13 mouse cellular contexts compared by ENCODE assay signal in the genomic region with DNA sequence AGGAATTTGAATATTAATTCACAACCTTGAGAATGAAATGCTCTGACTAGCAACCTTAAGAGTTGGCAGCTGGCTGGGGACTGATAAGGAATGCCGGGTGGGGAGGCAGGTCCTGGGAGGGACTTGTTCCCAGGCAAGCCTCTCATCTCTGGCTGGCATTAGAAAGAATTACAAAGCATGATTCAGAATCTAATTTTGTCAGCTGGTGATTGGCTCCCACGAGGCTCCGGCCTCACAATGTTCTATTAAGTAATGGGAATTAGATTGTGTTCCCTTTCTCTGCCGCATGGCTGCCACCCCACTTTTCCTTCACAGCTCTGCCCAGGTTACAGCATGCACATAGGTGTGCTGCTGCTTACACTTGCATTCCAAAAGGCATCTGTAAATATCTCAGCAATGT.
A peak's percentile ranks its signal among the peaks of the same experiment; 100 is the strongest.
DNase-seq lines count a peak whose midpoint lies in the region; ATAC-seq lines count a peak whose summit lies in the region.
"Had no signal": no experiment of that assay in that cellular context is flagged by ENCODE, and none has a peak within 500 bp of the region (broad histone marks: within the 10 kb centered on the region; RNA-seq: fewer than 3 reads in every experiment).

No protein-coding gene starts in this region.

- no peaks in the 10 kb centered on the region for H3K36me3 ChIP-seq in hindbrain, embryonic 11.5 days (ENCODE audit: control insufficient read depth, insufficient read depth, low read length)
- H3K36me3 ChIP-seq in hindbrain, embryonic 16.5 days (ENCODE audit: control insufficient read depth, insufficient read depth, low read length): no peaks in the 10 kb centered on the region
- no peaks in the 10 kb centered on the region for H3K36me3 ChIP-seq in heart, embryonic 13.5 days
- H3K36me3 ChIP-seq in midbrain, embryonic 12.5 days: no peaks in the 10 kb centered on the region
- H3K36me3 ChIP-seq: liver, embryonic 15.5 days; neural tube, embryonic 12.5 days had no signal

- no peaks in the 10 kb centered on the region for H3K4me1 ChIP-seq in hindbrain, embryonic 11.5 days (replicated peaks; ENCODE audit: control insufficient read depth, insufficient read depth, low read length)
- no peaks in the 10 kb centered on the region for H3K4me1 ChIP-seq in hindbrain, embryonic 16.5 days (ENCODE audit: control insufficient read depth, insufficient read depth, low read depth, low read length)
- peaks cover 21% of the 10 kb centered on the region for H3K4me1 ChIP-seq in heart, embryonic 13.5 days
- H3K4me1 ChIP-seq in midbrain, embryonic 12.5 days: 0 out of 2 replicates have a peak, but pooled peaks cover 5% of the 10 kb centered on the region
- H3K4me1 ChIP-seq: liver, embryonic 15.5 days; neural tube, embryonic 12.5 days had no signal

- peak; percentile 72 for ATAC-seq in hindbrain, embryonic 11.5 days (ENCODE audit: low FRiP score)
- no peak for ATAC-seq in hindbrain, embryonic 16.5 days
- no peak for ATAC-seq in heart, embryonic 13.5 days (ENCODE audit: extremely low read depth, insufficient number of reproducible peaks, low FRiP score, low TSS enrichment)
- ATAC-seq in midbrain, embryonic 12.5 days (ENCODE audit: low FRiP score, low read depth): peak; percentile 89
- no peak for ATAC-seq in megakaryocyte, adult 5-6 weeks (ENCODE audit: poor library complexity, severe bottlenecking)

- WGBS in hindbrain, embryonic 11.5 days: 52% methylated on average over 4 of the region's 4 CpGs
- 42% methylated on average over 4 of the region's 4 CpGs for WGBS in hindbrain, embryonic 16.5 days
- WGBS in heart, embryonic 13.5 days: 12% methylated on average over 4 of the region's 4 CpGs
- 35% methylated on average over 4 of the region's 4 CpGs for WGBS in midbrain, embryonic 12.5 days

- no peak overlapping the region for H3K9ac ChIP-seq in hindbrain, embryonic 11.5 days (ENCODE audit: low read depth, low read length)
- H3K9ac ChIP-seq in hindbrain, embryonic 16.5 days (ENCODE audit: low read depth, low read length): no peak overlapping the region
- H3K9ac ChIP-seq in heart, embryonic 13.5 days: no peak overlapping the region
- no peak overlapping the region for H3K9ac ChIP-seq in midbrain, embryonic 12.5 days (replicated peaks)
- H3K9ac ChIP-seq: liver, embryonic 15.5 days; neural tube, embryonic 12.5 days had no signal

- H3K4me2 ChIP-seq in hindbrain, embryonic 11.5 days (replicated peaks; ENCODE audit: low read depth, low read length): no peak overlapping the region
- H3K4me2 ChIP-seq in hindbrain, embryonic 16.5 days (ENCODE audit: low read length): no peak overlapping the region
- peak overlapping the region; percentile 39 for H3K4me2 ChIP-seq in heart, embryonic 13.5 days
- H3K4me2 ChIP-seq in midbrain, embryonic 12.5 days (replicated peaks): no peak overlapping the region
- H3K4me2 ChIP-seq: liver, embryonic 15.5 days; neural tube, embryonic 12.5 days had no signal

- H3K9me3 ChIP-seq in hindbrain, embryonic 11.5 days (ENCODE audit: control insufficient read depth, low read length): no peaks in the 10 kb centered on the region
- H3K9me3 ChIP-seq in hindbrain, embryonic 16.5 days (ENCODE audit: control insufficient read depth, low read length): no peaks in the 10 kb centered on the region
- H3K9me3 ChIP-seq in heart, embryonic 13.5 days: no peaks in the 10 kb centered on the region
- H3K9me3 ChIP-seq in midbrain, embryonic 12.5 days: no peaks in the 10 kb centered on the region
- H3K9me3 ChIP-seq: liver, embryonic 15.5 days; neural tube, embryonic 12.5 days had no signal

- H3K27ac ChIP-seq in hindbrain, embryonic 11.5 days (ENCODE audit: low read depth, low read length): no peak overlapping the region
- no peak overlapping the region for H3K27ac ChIP-seq in hindbrain, embryonic 16.5 days (ENCODE audit: low read depth, low read length)
- peak overlapping the region; percentile 79 for H3K27ac ChIP-seq in heart, embryonic 13.5 days (replicated peaks)
- H3K27ac ChIP-seq in midbrain, embryonic 12.5 days (replicated peaks): peak overlapping the region; percentile 58; the same call in 1 of the 2 replicates
- H3K27ac ChIP-seq: liver, embryonic 15.5 days; neural tube, embryonic 12.5 days had no signal

- DNase-seq in hindbrain, embryonic 11.5 days (ENCODE audit: low spot score): peak; percentile 9
- DNase-seq in adrenal gland, postnatal 25 days: peak; percentile 7
- no peak for DNase-seq in cerebellum, adult 11-12 months
- DNase-seq in left cerebral cortex, adult 9 months (ENCODE audit: low spot score in 2 of 2): no peak
- DNase-seq: cerebellum, adult 9-11 months; kidney, adult 11 months; layer of hippocampus, postnatal 36 days had no signal

- no peak overlapping the region for H3K4me3 ChIP-seq in hindbrain, embryonic 11.5 days (ENCODE audit: low read depth, low read length)
- H3K4me3 ChIP-seq in hindbrain, embryonic 16.5 days (ENCODE audit: low read length): no peak overlapping the region
- H3K4me3 ChIP-seq in heart, embryonic 13.5 days: no peak overlapping the region
- H3K4me3 ChIP-seq in midbrain, embryonic 12.5 days: no peak overlapping the region
- H3K4me3 ChIP-seq: liver, embryonic 15.5 days; neural tube, embryonic 12.5 days had no signal

- H3K27me3 ChIP-seq in hindbrain, embryonic 11.5 days (ENCODE audit: control insufficient read depth, insufficient read depth, low read length): no peaks in the 10 kb centered on the region
- H3K27me3 ChIP-seq in hindbrain, embryonic 16.5 days (replicated peaks; ENCODE audit: control insufficient read depth, insufficient read depth, low read length): no peaks in the 10 kb centered on the region
- H3K27me3 ChIP-seq in heart, embryonic 13.5 days (replicated peaks): no peaks in the 10 kb centered on the region
- no peaks in the 10 kb centered on the region for H3K27me3 ChIP-seq in midbrain, embryonic 12.5 days
- H3K27me3 ChIP-seq: liver, embryonic 15.5 days; neural tube, embryonic 12.5 days had no signal

Comparison
In these comparisons a context has a peak if more than half of its experiments do, and no peak if none do; other contexts are left out.
1. ATAC-seq: peak in hindbrain, embryonic 11.5 days (single experiment) and midbrain, embryonic 12.5 days (single experiment); none in hindbrain, embryonic 16.5 days (single experiment), heart, embryonic 13.5 days (single experiment) and megakaryocyte, adult 5-6 weeks (single experiment).
2. DNase-seq: peak in hindbrain, embryonic 11.5 days (single experiment) and adrenal gland, postnatal 25 days (single experiment); none in cerebellum, adult 11-12 months (single experiment) and left cerebral cortex, adult 9 months (0 of 2).
3. H3K27ac ChIP-seq: peak in heart, embryonic 13.5 days (single experiment) and midbrain, embryonic 12.5 days (single experiment); none in hindbrain, embryonic 11.5 days (single experiment) and hindbrain, embryonic 16.5 days (single experiment).